Mouse (Mus musculus) midbrain, postnatal 0 days (tissue): ENCODE results near the gene Rai1. TPM values are rescaled to one million over a fixed set of nuclear protein-coding genes. Genes with fewer than 3 reads are reported as not detected.

Experiments used
- ATAC-seq: fragments of 200-750 bp; cut with Nextera tagmentation; 2 replicates; pipeline ENCODE4 v1.8.0; 2017; ENCODE audit warnings: moderate number of reproducible peaks, mild to moderate bottlenecking, moderate TSS enrichment, moderate library complexity; ENCODE audit not compliant: low FRiP score
- DNase-seq: peaks from one replicate; pipeline ENCODE4 v3.0.0-alpha.2; 2015; ENCODE audit warnings: low spot score
- H3K27ac ChIP-seq: fragments of 300-500 bp; sonication (generic); 2 replicates; pipeline ENCODE4 v1.5.1; 2014; ENCODE audit warnings: low read depth, mild to moderate bottlenecking, low read length, mixed read lengths
- H3K27me3 ChIP-seq: fragments of 300-500 bp; sonication (generic); 2 replicates; pipeline ENCODE4 v1.6.1; 2014; ENCODE audit warnings: low read length, control low read depth, mixed read lengths; ENCODE audit not compliant: insufficient read depth
- H3K36me3 ChIP-seq: fragments of 300-500 bp; sonication (generic); 2 replicates; pipeline ENCODE4 v1.6.1; 2014; ENCODE audit warnings: low read length, control low read depth, mixed read lengths; ENCODE audit not compliant: insufficient read depth
- H3K4me1 ChIP-seq: fragments of 300-500 bp; sonication (generic); 2 replicates; pipeline ENCODE4 v1.6.1; 2014; ENCODE audit warnings: mild to moderate bottlenecking, control low read depth, antibody characterized with exemption, low read length, mixed read lengths; ENCODE audit not compliant: insufficient read depth
- H3K4me2 ChIP-seq: fragments of 300-500 bp; sonication (generic); 2 replicates; pipeline ENCODE4 v1.6.1; 2014; ENCODE audit warnings: low read depth, mild to moderate bottlenecking, low read length, mixed read lengths; ENCODE audit not compliant: poor library complexity, severe bottlenecking
- H3K4me3 ChIP-seq: fragments of 300-500 bp; sonication (generic); 2 replicates; pipeline ENCODE4 v1.5.1; 2014; ENCODE audit warnings: low read depth, mild to moderate bottlenecking, low read length, moderate library complexity
- H3K9ac ChIP-seq: fragments of 300-500 bp; sonication (generic); replicated peaks from 2 replicates; pipeline ENCODE4 v1.6.1; 2014; ENCODE audit warnings: mild to moderate bottlenecking, low read length, moderate library complexity, mixed read lengths; ENCODE audit not compliant: poor library complexity, severe bottlenecking
- H3K9me3 ChIP-seq: fragments of 300-500 bp; sonication (generic); 2 replicates; pipeline ENCODE4 v1.6.1; 2016; ENCODE audit warnings: low read length, control low read depth
- CTCF ChIP-seq: IDR thresholded peaks from 2 replicates; pipeline ENCODE4 v1.5.1; 2016; ENCODE audit warnings: antibody characterized with exemption, mild to moderate bottlenecking
- WGBS: fragments of 180-500 bp; shearing (Covaris S2); extraction: QIAGEN DNeasy Blood & Tissue Kit; methylation state at CpG from one replicate; pipeline ENCODE4 v1.1.7; 2014; 5-methylcytosine and 5-hydroxymethylcytosine counted together
- polyA plus RNA-seq: library from polyadenylated mRNA; unstranded; fragments of >200 nt; fragmentation: Nextera tagmentation; extraction: Ambion mirVana; gene quantifications from 2 replicates; pipeline ENCODE4 v1.2.1, GENCODE M21; 2015
- total RNA-seq: library from RNA; depleted of rRNA; stranded (reverse); fragments of >200 nt; gene quantifications from 2 replicates; pipeline ENCODE4 v1.2.3, GENCODE M21; 2014

Gene Rai1
- total and polyA plus RNA-seq, 2 experiments from 2014 or later = 22.0 to 66.8 TPM

GRCm38 (mm10) chr11:60222085-60222468 is 117.3 kb downstream of the Rai1 start:
- no peak for ATAC-seq
- no peak overlapping the region; the same call in 1 of the 2 replicates for H3K27ac ChIP-seq
- no peaks in the 10 kb centered on the region for H3K9me3 ChIP-seq
- H3K27me3 ChIP-seq = no peaks in the 10 kb centered on the region
- TF ChIP-seq CTCF = no peak
- peaks cover 5% of the 10 kb centered on the region; the same call in 1 of the 2 replicates for H3K4me1 ChIP-seq
- 37% methylated on average over 3 of the region's 3 CpGs for WGBS
- H3K4me2 ChIP-seq = peak overlapping the region; percentile 55
- peak overlapping the region; percentile 31; the same call in 1 of the 2 replicates for H3K4me3 ChIP-seq
- H3K9ac ChIP-seq = 0 out of 2 replicates have a peak overlapping the region, but pooled peaks have one; percentile 2
- DNase-seq = no peak
- H3K36me3 ChIP-seq = peaks cover 2% of the 10 kb centered on the region

- no peaks in the 10 kb centered on the region for H3K9me3 ChIP-seq
- H3K36me3 ChIP-seq = peaks cover 5% of the 10 kb centered on the region
- H3K27ac ChIP-seq = peak within 1 kb of the TSS; percentile 39
- peak within 1 kb of the TSS; percentile 31 for H3K4me3 ChIP-seq
- peak; percentile 55 for TF ChIP-seq CTCF
- peak; percentile 72 for DNase-seq
- WGBS = 5% methylated on average over 45 of the region's 46 CpGs
- peak within 1 kb of the TSS; percentile 55 for H3K4me2 ChIP-seq
- peaks cover 5% of the 10 kb centered on the region; the same call in 1 of the 2 replicates for H3K4me1 ChIP-seq
- ATAC-seq = peak; percentile 82
- no peaks in the 10 kb centered on the region for H3K27me3 ChIP-seq
- 0 out of 2 replicates have a peak within 1 kb of the TSS, but pooled peaks have one; percentile 2 for H3K9ac ChIP-seq
Observed at GRCm38 (mm10) chr11:60222469-60223236, 117.8 kb downstream of the Rai1 start, which contains the start of gene Srebf1. Gene Srebf1, minus strand, starts transcription at chr11:60222581.

- no peak overlapping the region for H3K4me2 ChIP-seq
- 55% methylated on average over 4 of the region's 4 CpGs for WGBS
- DNase-seq = peak; percentile 49
- H3K4me1 ChIP-seq = peaks cover 3% of the 10 kb centered on the region; the same call in 1 of the 2 replicates
- no peak overlapping the region for H3K9ac ChIP-seq
- no peaks in the 10 kb centered on the region for H3K27me3 ChIP-seq
- peaks cover 23% of the 10 kb centered on the region for H3K36me3 ChIP-seq
- no peak overlapping the region for H3K4me3 ChIP-seq
- peak; percentile 51 for TF ChIP-seq CTCF
- H3K9me3 ChIP-seq = no peaks in the 10 kb centered on the region
- ATAC-seq = no peak
- H3K27ac ChIP-seq = no peak overlapping the region
Observed at GRCm38 (mm10) chr11:60224676-60225075, 119.9 kb downstream of the Rai1 start.

GRCm38 (mm10) chr11:60225874-60226273 is 121.1 kb downstream of the Rai1 start:
- no peak for TF ChIP-seq CTCF
- ATAC-seq = no peak
- H3K36me3 ChIP-seq = peaks cover 26% of the 10 kb centered on the region
- H3K27me3 ChIP-seq = no peaks in the 10 kb centered on the region
- 58% methylated on average over 1 of the region's 1 CpGs for WGBS
- H3K27ac ChIP-seq = no peak overlapping the region; the same call in 1 of the 2 replicates
- H3K4me3 ChIP-seq = no peak overlapping the region
- H3K4me2 ChIP-seq = no peak overlapping the region
- no peak for DNase-seq
- no peaks in the 10 kb centered on the region; the same call in 1 of the 2 replicates for H3K4me1 ChIP-seq
- H3K9me3 ChIP-seq = no peaks in the 10 kb centered on the region
- H3K9ac ChIP-seq = no peak overlapping the region

GRCm38 (mm10) chr11:60228525-60228924 is 123.7 kb downstream of the Rai1 start:
- 65% methylated on average over 3 of the region's 3 CpGs for WGBS
- Histone ChIP-seq H3K9ac (no peak overlapping the region), H3K27me3 (no peaks in the 10 kb centered on the region), H3K9me3 (no peaks in the 10 kb centered on the region), H3K27ac (no peak overlapping the region), H3K36me3 (peaks cover 26% of the 10 kb centered on the region), H3K4me1 (peaks cover 2% of the 10 kb centered on the region; the same call in 1 of the 2 replicates), H3K4me3 (no peak overlapping the region), H3K4me2 (no peak overlapping the region)
- ATAC-seq = no peak
- no peak for DNase-seq
- no peak for TF ChIP-seq CTCF

- no peak for DNase-seq
- Histone ChIP-seq H3K9me3 (no peaks in the 10 kb centered on the region), H3K36me3 (peaks cover 26% of the 10 kb centered on the region), H3K4me1 (peaks cover 3% of the 10 kb centered on the region; the same call in 1 of the 2 replicates), H3K9ac (no peak overlapping the region), H3K27ac (no peak overlapping the region), H3K4me2 (no peak overlapping the region), H3K4me3 (no peak overlapping the region), H3K27me3 (no peaks in the 10 kb centered on the region)
- no peak for TF ChIP-seq CTCF
- WGBS = 82% methylated on average over 13 of the region's 13 CpGs
- no peak for ATAC-seq
Observed at GRCm38 (mm10) chr11:60229821-60230220, 125.0 kb downstream of the Rai1 start.
